Mouse (Mus musculus): ENCODE results near the gene Mpi.

DNA sequence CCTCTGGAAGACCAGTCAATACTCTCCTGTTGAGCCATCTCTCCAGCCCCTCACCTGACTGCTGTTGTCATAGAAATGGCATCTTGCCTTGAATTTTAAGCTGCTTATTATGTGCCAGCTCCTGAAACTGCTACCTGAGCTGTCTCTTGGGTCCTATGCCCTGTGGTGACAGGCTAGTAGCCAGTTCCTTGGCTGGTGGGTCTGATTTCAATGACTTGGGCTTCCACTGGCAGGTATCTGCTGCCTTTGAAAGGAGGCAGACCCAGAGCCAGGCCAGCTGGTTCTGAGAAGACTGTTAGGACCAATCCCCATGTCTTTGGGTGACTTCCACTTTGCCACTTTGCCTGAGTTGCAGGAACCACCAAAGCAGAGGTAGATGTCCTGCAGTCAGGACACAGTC, 21.8 kb upstream of the Mpi start:
- TF ChIP-seq POLR2A (IDR thresholded peaks at IDR 0.05; ENCODE audit: low read depth, low read length) (no peak), CTCF (conservative IDR thresholded peaks at IDR 0.05; ENCODE audit: insufficient read depth, insufficient read length, low read depth, low read length) (no peak)
